Mouse (Mus musculus) stomach, adult 2 months (tissue): ENCODE data around the gene Gpr55. TPM values are rescaled to one million over a fixed set of nuclear protein-coding genes. Genes with fewer than 3 reads are reported as not detected.

Experiments used
- polyA plus RNA-seq: library from polyadenylated mRNA; depleted of rRNA; stranded (reverse); fragments of >200 nt; gene quantifications from 2 replicates; pipeline ENCODE4 v1.2.3, GENCODE M21; 2012; rRNA removed

Gene Gpr55
- 0.15 and 0.19 TPM in 2 replicates for polyA plus RNA-seq

DNA sequence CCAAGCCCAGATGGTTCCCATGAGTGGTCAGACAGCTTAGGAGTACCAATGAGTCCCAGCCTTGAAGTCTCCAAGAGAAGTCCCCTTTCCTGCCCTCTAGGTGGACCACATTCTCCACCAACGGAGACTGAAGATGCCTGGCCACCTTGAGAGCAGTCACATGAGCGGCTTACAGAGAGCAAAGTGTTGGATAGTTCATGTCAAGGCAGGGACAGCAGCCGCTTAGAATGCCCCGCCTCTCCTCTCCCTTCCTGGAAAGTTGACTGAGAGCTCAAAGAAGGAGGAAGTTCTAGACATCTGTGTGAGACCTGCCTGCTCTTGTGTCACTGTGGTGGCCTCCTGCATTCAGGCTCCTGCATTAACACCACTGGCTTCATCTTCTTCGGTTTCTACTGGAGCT is at the start of gene Gpr55:
Gene Gpr55, minus strand, starts transcription at position 135 of the 400 bp plus-strand sequence.

GRCm38 (mm10) chr1:85928057-85928687 is 32.6 kb downstream of the Gpr55 start, which contains the start of gene 4933407L21Rik:
Gene 4933407L21Rik (plus strand): TSS chr1:85928483.

GRCm38 (mm10) chr1:85894231-85894747 is 66.5 kb downstream of the Gpr55 start, which contains the start of gene Itm2c:
Gene Itm2c (plus strand): TSS chr1:85894281.

Other genes starting within 250 kb of the Gpr55 start
- gene A630001G21Rik, start 182.4 kb downstream of the Gpr55 start, polyA plus RNA-seq, result 0.05 and 0.14 TPM in 2 replicates
- gene Cab39, start 167.6 kb downstream of the Gpr55 start, polyA plus RNA-seq, result 19.4 and 21.3 TPM in 2 replicates
- gene Itm2c, start 66.7 kb downstream of the Gpr55 start, polyA plus RNA-seq, result 78.0 and 89.6 TPM in 2 replicates
- gene 4933407L21Rik, start 32.5 kb downstream of the Gpr55 start, polyA plus RNA-seq, result not detected in 2 replicates
- not detected in 2 replicates for gene Spata3, start 55.8 kb upstream of the Gpr55 start, polyA plus RNA-seq
- 9.8 and 14.5 TPM in 2 replicates for gene 2810459M11Rik, start 84.9 kb upstream of the Gpr55 start, polyA plus RNA-seq
- 9.0 and 9.3 TPM in 2 replicates for gene Psmd1, start 103.4 kb upstream of the Gpr55 start, polyA plus RNA-seq
- 1.9 TPM in 2 replicates for gene Htr2b, start 151.0 kb upstream of the Gpr55 start, polyA plus RNA-seq
- 0.12 TPM in 1 of 2 replicates, not detected in the other for gene Gm21972, start 172.6 kb upstream of the Gpr55 start, polyA plus RNA-seq
- gene Armc9, start 193.8 kb upstream of the Gpr55 start, polyA plus RNA-seq, result 1.1 and 1.5 TPM in 2 replicates